Mouse (Mus musculus) lung, postnatal 36 days (tissue): Measurements from ENCODE around the gene Ptgr1.

Experiments
- DNase-seq: peaks from one replicate; pipeline ENCODE4 v3.0.0; 2022; ENCODE audit warnings: mixed read lengths

Gene Ptgr1

DNA sequence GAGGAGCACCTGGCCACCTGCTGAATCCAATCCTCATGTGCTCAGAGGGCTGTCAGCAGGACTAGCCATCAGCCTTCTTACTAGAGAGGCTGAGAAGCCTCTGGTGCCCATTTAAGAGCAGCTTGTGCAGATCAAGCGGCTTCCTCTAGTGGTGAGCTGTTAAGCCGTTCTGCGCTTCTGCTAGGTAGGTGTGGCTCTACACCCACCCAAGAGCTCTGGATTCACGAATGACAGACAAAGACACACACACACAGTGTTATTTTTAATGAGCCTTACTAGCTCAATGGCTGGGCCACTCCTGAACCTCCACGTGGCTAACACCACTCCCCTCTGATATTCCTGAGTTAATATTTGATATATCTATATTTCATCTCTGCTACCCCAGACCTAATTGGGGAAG is 61.3 kb downstream of the Ptgr1 start:
- DNase-seq = no peak

DNA sequence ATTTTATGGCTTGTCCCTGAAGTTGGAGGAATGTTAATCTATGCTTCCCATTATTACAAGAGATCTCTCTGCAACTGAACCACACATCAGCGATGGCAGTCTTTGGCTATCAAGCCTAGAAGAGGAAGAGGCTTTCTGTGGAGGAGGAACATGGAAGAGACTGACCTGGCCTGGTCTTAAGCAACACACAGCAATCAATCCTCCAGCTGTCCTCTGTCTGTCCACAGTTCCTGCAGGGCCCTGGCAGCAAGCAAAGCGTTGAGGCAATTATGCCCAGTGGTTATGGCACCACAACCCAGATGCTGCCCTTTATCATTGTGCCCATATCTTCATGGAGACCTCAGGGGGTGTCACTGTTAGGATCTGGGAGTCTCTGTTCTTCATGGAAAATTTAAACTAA is 63.0 kb downstream of the Ptgr1 start:
- no peak for DNase-seq
